17 mouse cellular contexts compared by ENCODE assay signal in genomic region chr11:52080656-52081055, GRCm38 (mm10). TPM values are rescaled to one million over a fixed set of nuclear protein-coding genes. Genes with fewer than 3 reads are reported as not detected.
DNase-seq lines count a peak whose midpoint lies in the region; ATAC-seq and TF ChIP-seq lines count a peak whose summit lies in the region.
"Had no signal": no experiment of that assay in that cellular context is flagged by ENCODE, and none has a peak within 500 bp of the region (broad histone marks: within the 10 kb centered on the region; RNA-seq: fewer than 3 reads in every experiment).

No protein-coding gene starts in this region.

- no peak overlapping the region for H3K9ac ChIP-seq in kidney, embryonic 16.5 days (replicated peaks; ENCODE audit: low read length)
- H3K9ac ChIP-seq in CH12.LX (ENCODE audit: insufficient read depth, low read depth): no peak overlapping the region
- H3K9ac ChIP-seq in stomach, embryonic 16.5 days (ENCODE audit: low read length): no peak overlapping the region
- H3K9ac ChIP-seq: forebrain, embryonic 15.5 days; hindbrain, embryonic 13.5 days had no signal

- H3K4me1 ChIP-seq in kidney, embryonic 16.5 days (ENCODE audit: insufficient read depth, low read length): peaks cover 15% of the 10 kb centered on the region; the same call in 1 of the 2 replicates
- peaks cover 19 to 41% of the 10 kb centered on the region in 2 experiments for H3K4me1 ChIP-seq in CH12.LX (ENCODE audit: control insufficient read depth in 1 of 2, insufficient read depth in 2 of 2)
- 0 out of 2 replicates have a peak, but pooled peaks cover 2% of the 10 kb centered on the region for H3K4me1 ChIP-seq in stomach, embryonic 16.5 days (ENCODE audit: control insufficient read depth, insufficient read depth, low read length)

- peak; percentile 32 for DNase-seq in adrenal gland, adult 2 months
- DNase-seq in adrenal gland, postnatal 14 days: no peak
- DNase-seq in kidney, postnatal 4 days: no peak
- no peak for DNase-seq in CH12.LX (ENCODE audit: extremely low read depth)
- DNase-seq in testis, postnatal 14 days (ENCODE audit: low spot score): no peak
- DNase-seq: cerebellum, adult 2 months; cerebellum, postnatal 10 days; gastrocnemius, postnatal 36 days had no signal

- no peak for TF ChIP-seq RAD21 in CH12.LX (IDR thresholded peaks at IDR 0.05; ENCODE audit: low read depth, low read length)

- no peak for TF ChIP-seq POLR2A in CH12.LX (IDR thresholded peaks at IDR 0.05; ENCODE audit: low read depth, low read length)

- H3K36me3 ChIP-seq in kidney, embryonic 16.5 days (ENCODE audit: insufficient read depth, low read length): no peaks in the 10 kb centered on the region
- H3K36me3 ChIP-seq in CH12.LX (replicated peaks in 1 of 2; ENCODE audit: control insufficient read depth in 1 of 2, insufficient read depth in 1 of 2, low read length in 1 of 2): no peaks in the 10 kb centered on the region
- no peaks in the 10 kb centered on the region for H3K36me3 ChIP-seq in stomach, embryonic 16.5 days (ENCODE audit: control insufficient read depth, insufficient read depth, low read length)
- H3K36me3 ChIP-seq: embryonic facial prominence, embryonic 10.5 days; forebrain, embryonic 15.5 days; heart, embryonic 10.5 days; hindbrain, embryonic 13.5 days had no signal

- 93% methylated on average over 2 of the region's 2 CpGs for WGBS in kidney, embryonic 16.5 days
- 82% methylated on average over 2 of the region's 2 CpGs for WGBS in stomach, embryonic 16.5 days

- TF ChIP-seq EP300 in CH12.LX (IDR thresholded peaks at IDR 0.05; ENCODE audit: low read length): no peak

- H3K27me3 ChIP-seq in kidney, embryonic 16.5 days (ENCODE audit: insufficient read depth, low read length): no peaks in the 10 kb centered on the region
- H3K27me3 ChIP-seq in CH12.LX (replicated peaks): no peaks in the 10 kb centered on the region
- no peaks in the 10 kb centered on the region for H3K27me3 ChIP-seq in stomach, embryonic 16.5 days (ENCODE audit: control insufficient read depth, insufficient read depth, low read length)
- H3K27me3 ChIP-seq: forebrain, embryonic 15.5 days; hindbrain, embryonic 13.5 days; Patski had no signal

- no peak overlapping the region for H3K4me3 ChIP-seq in kidney, embryonic 16.5 days (ENCODE audit: low read length)
- H3K4me3 ChIP-seq in CH12.LX (replicated peaks in 1 of 3; ENCODE audit: low read depth in 2 of 3, low read length in 2 of 3, poor library complexity in 1 of 3): no peak overlapping the region
- no peak overlapping the region for H3K4me3 ChIP-seq in stomach, embryonic 16.5 days (replicated peaks; ENCODE audit: low read length)
- H3K4me3 ChIP-seq: embryonic facial prominence, embryonic 10.5 days; forebrain, embryonic 15.5 days; heart, embryonic 10.5 days; hindbrain, embryonic 13.5 days had no signal

- dilution Hi-C loops in CH12.LX (cut with MboI; ENCODE audit: extremely low pct_ligation_motif_present, extremely low pct_unique_long_range_greater_than_20kb, low sequenced_read_pairs): no loop called here

- in situ Hi-C loops in CH12.LX (cut with MboI; ENCODE audit: low pct_ligation_motif_present, low pct_unique_long_range_greater_than_20kb, low sequenced_read_pairs): no loop called here

- H3K27ac ChIP-seq in kidney, embryonic 16.5 days (ENCODE audit: low read length): peak overlapping the region; percentile 39; the same call in 1 of the 2 replicates
- no peak overlapping the region for H3K27ac ChIP-seq in CH12.LX (ENCODE audit: insufficient read depth, low read depth)
- peak overlapping the region; percentile 67; the same call in 1 of the 2 replicates for H3K27ac ChIP-seq in stomach, embryonic 16.5 days (ENCODE audit: low read length)
- H3K27ac ChIP-seq: embryonic facial prominence, embryonic 10.5 days; forebrain, embryonic 15.5 days; heart, embryonic 10.5 days; hindbrain, embryonic 13.5 days had no signal

- no peak overlapping the region for H3K4me2 ChIP-seq in kidney, embryonic 16.5 days (replicated peaks; ENCODE audit: low read depth, low read length)
- no peak overlapping the region for H3K4me2 ChIP-seq in CH12.LX (ENCODE audit: insufficient read depth, low read depth, poor library complexity, severe bottlenecking)
- H3K4me2 ChIP-seq in stomach, embryonic 16.5 days (ENCODE audit: low read depth, low read length): no peak overlapping the region
- H3K4me2 ChIP-seq: forebrain, embryonic 15.5 days; hindbrain, embryonic 13.5 days had no signal

- no peak for ATAC-seq in kidney, embryonic 16.5 days (ENCODE audit: low FRiP score, low TSS enrichment)
- no peak for ATAC-seq in stomach, embryonic 16.5 days (ENCODE audit: insufficient read depth, low FRiP score)
- ATAC-seq: activated CD4-positive, CD25-positive, alpha-beta regulatory T cell, adult 4 months; CD4-positive, CD25-positive, alpha-beta regulatory T cell, adult 4 months; forebrain, embryonic 15.5 days had no signal

- TF ChIP-seq CTCF in CH12.LX (conservative IDR thresholded peaks at IDR 0.05 in 1 of 2, IDR thresholded peaks at IDR 0.05 in 1 of 2; ENCODE audit: low read depth in 2 of 2, low read length in 2 of 2): no peak

- no peaks in the 10 kb centered on the region for H3K9me3 ChIP-seq in kidney, embryonic 16.5 days (ENCODE audit: low read length)
- H3K9me3 ChIP-seq in CH12.LX (replicated peaks; ENCODE audit: low read length): no peaks in the 10 kb centered on the region
- H3K9me3 ChIP-seq in stomach, embryonic 16.5 days (replicated peaks; ENCODE audit: control insufficient read depth, low read length): no peaks in the 10 kb centered on the region
- H3K9me3 ChIP-seq: embryonic facial prominence, embryonic 10.5 days; forebrain, embryonic 15.5 days; heart, embryonic 10.5 days; hindbrain, embryonic 13.5 days had no signal

- H3K79me2 ChIP-seq in CH12.LX (replicated peaks; ENCODE audit: control insufficient read depth, extremely low read depth, insufficient read depth, poor library complexity, severe bottlenecking): no peaks in the 10 kb centered on the region

TF ChIP-seq in CH12.LX, 34 proteins besides CTCF, POLR2A, EP300 and RAD21:
- TF ChIP-seq GABPA (IDR thresholded peaks at IDR 0.05; ENCODE audit: insufficient replicate concordance, low read depth, low read length): no peak
- no peak for TF ChIP-seq CHD1 (IDR thresholded peaks at IDR 0.05; ENCODE audit: low read depth, low read length)
- no peak for TF ChIP-seq E2F4 (IDR thresholded peaks at IDR 0.05; ENCODE audit: insufficient replicate concordance, low read depth, low read length)
- TF ChIP-seq MAFK (IDR thresholded peaks at IDR 0.05; ENCODE audit: insufficient replicate concordance, low read length): peak; percentile 84
- no peak for TF ChIP-seq NELFE (IDR thresholded peaks at IDR 0.05; ENCODE audit: low read depth, low read length)

RNA-seq across cellular contexts. Expression of gene Ppp2ca, which starts 17.8 kb away (rescaled TPM):
- total RNA-seq in adrenal gland, adult 2 months (2021): 10 to 100 TPM; 69.0 to 90.8 TPM
- 17.5 and 19.2 TPM in 2 replicates for polyA plus RNA-seq in adrenal gland, adult 2 months (2012; rRNA removed)
- total RNA-seq in adrenal gland, postnatal 14 days (2021): 75.1 and 78.2 TPM in 2 replicates
- polyA plus RNA-seq in kidney, embryonic 16.5 days (2015; fragmentation: Nextera tagmentation; extraction: Ambion mirVana): 68.4 and 75.1 TPM in 2 replicates
- total RNA-seq in CH12.LX (2012; rRNA removed) (85.5 and 108 TPM in 2 replicates), CH12.LX (2014; rRNA removed) (177 and 190 TPM in 2 replicates)
- 121 and 185 TPM in 2 replicates for polyA plus RNA-seq in CH12.LX (2012; ENCODE audit: insufficient read length, low read depth)
- polyA plus RNA-seq in stomach, embryonic 16.5 days (2015; fragmentation: Nextera tagmentation; extraction: Ambion mirVana): 53.8 and 60.6 TPM in 2 replicates
